Mouse (Mus musculus) intestine, postnatal 0 days (tissue): ENCODE measurements at regions not wholly inside any gene's neighbourhood (a gene's known extent, or its start where the extent isn't known, plus 50 kb on each side); places are given as distances from the start of the nearest gene placed in this dataset.

Experiments used
- ATAC-seq: fragments of 200-750 bp; cut with Nextera tagmentation; 2 replicates; pipeline ENCODE4 v1.8.0; 2017; ENCODE audit warnings: mild to moderate bottlenecking, moderate TSS enrichment, moderate library complexity
- H3K27ac ChIP-seq: fragments of 300-500 bp; sonication (generic); 2 replicates; pipeline ENCODE4 v1.5.1; 2014; ENCODE audit warnings: mild to moderate bottlenecking, low read depth, low read length, moderate library complexity
- H3K27me3 ChIP-seq: fragments of 300-500 bp; sonication (generic); replicated peaks from 2 replicates; pipeline ENCODE4 v1.6.1; 2014; ENCODE audit warnings: low read length, mixed read lengths; ENCODE audit not compliant: control insufficient read depth, insufficient read depth
- H3K36me3 ChIP-seq: fragments of 300-500 bp; sonication (generic); 2 replicates; pipeline ENCODE4 v1.6.1; 2014; ENCODE audit warnings: mild to moderate bottlenecking, moderate library complexity; ENCODE audit not compliant: control insufficient read depth, insufficient read depth
- H3K4me1 ChIP-seq: fragments of 300-500 bp; sonication (generic); replicated peaks from 2 replicates; pipeline ENCODE4 v1.6.1; 2014; ENCODE audit warnings: antibody characterized with exemption, low read length, mixed read lengths; ENCODE audit not compliant: control insufficient read depth, insufficient read depth
- H3K4me2 ChIP-seq: fragments of 300-500 bp; sonication (generic); replicated peaks from 2 replicates; pipeline ENCODE4 v1.6.1; 2014; ENCODE audit warnings: low read depth, mild to moderate bottlenecking, moderate library complexity
- H3K4me3 ChIP-seq: fragments of 300-500 bp; sonication (generic); 2 replicates; pipeline ENCODE4 v1.5.1; 2014; ENCODE audit warnings: low read depth, low read length
- H3K9ac ChIP-seq: fragments of 300-500 bp; sonication (generic); 2 replicates; pipeline ENCODE4 v1.6.1; 2014; ENCODE audit warnings: mild to moderate bottlenecking, low read depth, low read length
- H3K9me3 ChIP-seq: fragments of 300-500 bp; sonication (generic); 2 replicates; pipeline ENCODE4 v1.6.1; 2016; ENCODE audit warnings: mixed run types; ENCODE audit not compliant: control insufficient read depth
- CTCF ChIP-seq: sonication (generic); IDR thresholded peaks from 2 replicates; pipeline ENCODE4 v1.5.1; 2016; ENCODE audit warnings: low read depth, mild to moderate bottlenecking, control low read depth, antibody characterized with exemption, moderate library complexity
- WGBS: fragments of 180-500 bp; shearing (Covaris S2); extraction: QIAGEN DNeasy Blood & Tissue Kit; methylation state at CpG from one replicate; pipeline ENCODE4 v1.1.7; 2014; 5-methylcytosine and 5-hydroxymethylcytosine counted together

DNA sequence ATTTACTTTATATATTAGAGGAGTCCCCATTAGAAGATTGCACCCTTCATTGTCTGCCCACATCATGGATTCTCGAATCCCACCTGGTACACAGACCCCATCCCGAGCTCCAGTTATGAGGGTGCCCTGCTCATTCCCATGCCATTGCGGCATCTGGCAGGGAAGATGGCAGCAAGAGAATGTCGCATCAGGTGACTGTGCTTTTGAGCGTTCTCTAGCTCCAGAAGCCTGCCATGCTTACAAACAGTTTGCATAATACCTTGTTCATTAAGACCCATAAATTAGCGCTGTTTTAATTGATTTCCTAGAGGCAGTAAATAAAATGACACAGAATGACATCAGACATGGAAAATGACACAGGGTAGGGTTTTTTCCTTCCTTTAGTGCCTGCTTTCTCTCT, 398.0 kb upstream of the Igfbp7 start:
- H3K27me3 ChIP-seq = no peaks in the 10 kb centered on the region
- H3K36me3 ChIP-seq = no peaks in the 10 kb centered on the region
- 86% methylated on average over 6 of the region's 6 CpGs for WGBS
- H3K27ac ChIP-seq = no peak overlapping the region
- no peak overlapping the region for H3K4me2 ChIP-seq
- no peaks in the 10 kb centered on the region for H3K4me1 ChIP-seq
- ATAC-seq = no peak
- no peak for TF ChIP-seq CTCF
- no peak overlapping the region for H3K9ac ChIP-seq
- H3K9me3 ChIP-seq = no peaks in the 10 kb centered on the region
- H3K4me3 ChIP-seq = no peak overlapping the region

DNA sequence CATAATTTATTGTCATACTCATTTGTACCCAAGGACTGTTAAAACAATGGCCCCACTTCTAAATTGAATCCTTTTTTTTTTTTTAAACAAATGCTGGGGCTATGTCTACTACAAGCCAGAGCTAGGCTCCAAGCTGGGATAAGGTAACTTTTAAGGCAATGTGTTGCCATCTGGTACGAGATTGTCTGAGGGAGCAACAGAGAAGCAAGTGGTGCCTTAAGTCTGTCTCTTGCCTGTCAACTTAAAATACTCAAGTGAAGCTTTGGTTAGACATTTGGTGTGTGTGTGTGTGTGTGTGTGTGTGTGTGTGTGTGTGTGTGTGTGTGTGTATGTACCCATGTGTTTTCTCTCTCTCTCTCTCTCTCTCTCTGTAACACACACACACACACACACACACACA, 397.5 kb upstream of the Igfbp7 start:
- Histone ChIP-seq H3K36me3 (no peaks in the 10 kb centered on the region), H3K27ac (no peak overlapping the region), H3K4me1 (no peaks in the 10 kb centered on the region), H3K9ac (no peak overlapping the region), H3K4me2 (no peak overlapping the region), H3K27me3 (no peaks in the 10 kb centered on the region), H3K4me3 (no peak overlapping the region), H3K9me3 (no peaks in the 10 kb centered on the region)
- no peak for ATAC-seq
- no peak for TF ChIP-seq CTCF
- WGBS = 71% methylated on average over 1 of the region's 1 CpGs

DNA sequence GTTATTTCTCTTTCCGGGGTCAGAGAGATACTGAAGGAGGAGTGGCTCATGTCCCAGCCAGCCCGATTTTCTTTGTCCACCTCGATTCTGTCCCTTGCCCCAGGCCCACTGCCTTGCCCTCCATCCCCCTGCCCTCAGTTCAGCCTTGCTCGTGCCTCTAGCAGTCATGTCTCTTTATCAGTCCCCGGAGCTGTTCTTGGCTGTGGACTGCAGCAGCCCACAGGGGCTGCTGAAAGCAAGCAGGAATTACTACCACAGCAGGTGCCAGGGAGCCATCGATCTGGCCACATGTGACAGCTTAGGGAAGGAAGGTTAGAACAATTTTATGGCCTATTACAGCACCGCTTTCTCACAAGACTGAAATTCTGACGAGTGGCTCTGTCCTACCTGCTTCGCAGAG, 396.3 kb upstream of the Igfbp7 start:
- no peaks in the 10 kb centered on the region for H3K4me1 ChIP-seq
- H3K9ac ChIP-seq = no peak overlapping the region
- no peak overlapping the region for H3K27ac ChIP-seq
- no peaks in the 10 kb centered on the region for H3K36me3 ChIP-seq
- ATAC-seq = no peak
- H3K4me2 ChIP-seq = peak overlapping the region; percentile 37
- H3K27me3 ChIP-seq = no peaks in the 10 kb centered on the region
- no peaks in the 10 kb centered on the region for H3K9me3 ChIP-seq
- no peak overlapping the region for H3K4me3 ChIP-seq
- WGBS = 55% methylated on average over 9 of the region's 9 CpGs
- TF ChIP-seq CTCF = no peak

DNA sequence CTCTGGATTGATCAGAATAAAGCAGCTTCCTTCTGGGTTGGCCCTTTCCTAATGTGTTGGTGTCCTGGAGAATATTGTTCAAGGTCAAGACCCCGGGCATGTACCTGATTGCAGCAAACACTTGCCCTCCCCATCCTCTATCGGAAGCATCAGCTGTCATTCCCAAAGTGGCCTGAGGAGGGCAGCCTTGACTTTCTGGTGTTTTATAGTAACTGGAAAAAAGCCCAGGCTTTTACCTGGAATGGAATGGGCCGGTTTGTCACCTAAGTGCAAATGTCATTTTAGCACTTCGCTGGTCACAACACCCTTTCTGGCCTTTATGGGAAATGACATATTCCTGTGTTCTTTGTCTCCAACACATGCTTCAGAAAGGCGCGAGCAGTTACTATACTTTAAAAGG, 395.7 kb upstream of the Igfbp7 start:
- peak overlapping the region; percentile 37 for H3K4me2 ChIP-seq
- H3K27ac ChIP-seq = no peak overlapping the region
- H3K4me1 ChIP-seq = no peaks in the 10 kb centered on the region
- 53% methylated on average over 6 of the region's 6 CpGs for WGBS
- H3K4me3 ChIP-seq = no peak overlapping the region
- no peaks in the 10 kb centered on the region for H3K36me3 ChIP-seq
- H3K9me3 ChIP-seq = no peaks in the 10 kb centered on the region
- no peaks in the 10 kb centered on the region for H3K27me3 ChIP-seq
- peak; percentile 80 for TF ChIP-seq CTCF
- ATAC-seq = no peak
- H3K9ac ChIP-seq = no peak overlapping the region

DNA sequence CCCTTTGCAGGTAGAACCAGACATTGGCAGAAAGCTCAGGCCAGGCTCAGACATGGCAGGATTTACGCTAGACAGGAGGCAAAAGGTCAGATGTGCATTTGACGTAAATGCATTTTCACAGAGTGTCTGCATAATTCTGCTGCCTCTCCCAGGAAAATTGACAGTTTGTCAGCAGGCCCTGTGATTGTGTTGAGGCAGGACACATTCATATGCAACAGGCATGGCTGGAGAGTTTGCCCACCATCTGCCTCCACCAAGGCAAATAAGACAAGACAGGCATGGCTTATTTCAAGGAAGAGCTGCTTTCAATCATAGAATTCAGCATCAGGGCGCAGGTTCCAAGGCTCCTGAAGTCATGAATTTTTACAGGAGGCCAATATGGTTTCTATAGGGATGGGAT, 389.1 kb upstream of the Igfbp7 start:
- TF ChIP-seq CTCF = no peak
- no peak for ATAC-seq
- Histone ChIP-seq H3K4me1 (no peaks in the 10 kb centered on the region), H3K27me3 (no peaks in the 10 kb centered on the region), H3K4me3 (no peak overlapping the region), H3K9me3 (no peaks in the 10 kb centered on the region), H3K36me3 (no peaks in the 10 kb centered on the region), H3K27ac (no peak overlapping the region), H3K4me2 (no peak overlapping the region), H3K9ac (no peak overlapping the region)
- 72% methylated on average over 3 of the region's 3 CpGs for WGBS

DNA sequence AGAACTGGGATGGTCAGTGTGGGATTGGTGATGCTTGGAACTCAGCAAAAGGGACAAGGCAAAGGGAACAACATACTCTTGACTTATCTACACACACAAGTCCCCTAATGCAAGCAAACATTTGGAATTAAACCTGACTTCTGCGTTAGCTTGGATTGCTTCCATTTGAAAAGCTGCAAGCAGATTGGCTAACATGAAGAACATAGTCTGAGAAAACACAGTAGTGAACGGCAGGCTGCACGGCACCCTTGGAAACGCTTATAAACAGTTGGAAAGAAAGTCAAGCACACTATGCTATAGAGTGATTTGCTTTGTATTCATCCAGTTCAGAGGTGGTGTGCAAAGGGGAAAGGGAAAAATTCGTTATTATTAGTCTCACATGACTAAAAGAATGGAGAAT, 387.9 kb upstream of the Igfbp7 start:
- H3K4me1 ChIP-seq = no peaks in the 10 kb centered on the region
- H3K4me2 ChIP-seq = no peak overlapping the region
- no peak for TF ChIP-seq CTCF
- WGBS = 71% methylated on average over 5 of the region's 5 CpGs
- H3K4me3 ChIP-seq = no peak overlapping the region
- no peak for ATAC-seq
- H3K9me3 ChIP-seq = no peaks in the 10 kb centered on the region
- no peak overlapping the region for H3K9ac ChIP-seq
- H3K36me3 ChIP-seq = no peaks in the 10 kb centered on the region
- no peaks in the 10 kb centered on the region for H3K27me3 ChIP-seq
- H3K27ac ChIP-seq = no peak overlapping the region

DNA sequence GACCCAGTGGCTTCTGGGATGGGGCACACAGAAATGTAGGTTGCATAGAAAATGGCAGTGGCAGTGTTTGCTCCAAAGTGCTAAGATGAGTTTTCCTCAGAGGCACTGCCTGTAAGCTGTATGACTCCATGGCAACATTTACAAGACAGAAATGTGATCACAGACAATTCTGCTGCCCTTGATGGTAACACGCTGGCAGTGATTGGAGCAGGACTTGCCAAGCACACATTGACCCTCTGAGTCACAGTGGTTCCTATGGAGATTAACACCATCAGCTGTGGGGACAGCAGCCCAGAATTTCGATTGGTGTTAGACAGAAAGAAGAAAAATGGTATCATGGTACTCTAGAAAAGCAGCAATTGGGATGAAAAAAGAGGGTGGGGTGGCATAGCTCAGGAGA, 376.1 kb upstream of the Igfbp7 start:
- no peak for TF ChIP-seq CTCF
- no peak for ATAC-seq
- Histone ChIP-seq H3K9ac (no peak overlapping the region), H3K4me1 (no peaks in the 10 kb centered on the region), H3K4me2 (no peak overlapping the region), H3K4me3 (no peak overlapping the region), H3K27ac (no peak overlapping the region), H3K9me3 (no peaks in the 10 kb centered on the region), H3K36me3 (no peaks in the 10 kb centered on the region), H3K27me3 (no peaks in the 10 kb centered on the region)
- 69% methylated on average over 2 of the region's 2 CpGs for WGBS
